Mouse (Mus musculus): ENCODE data around the gene Olfr1357. TPM values are rescaled to one million over a fixed set of nuclear protein-coding genes. Genes with fewer than 3 reads are reported as not detected.

Olfr1357 gene
- not detected in 2 replicates for polyA plus RNA-seq (2015; fragmentation: Nextera tagmentation; extraction: Ambion mirVana)

DNA sequence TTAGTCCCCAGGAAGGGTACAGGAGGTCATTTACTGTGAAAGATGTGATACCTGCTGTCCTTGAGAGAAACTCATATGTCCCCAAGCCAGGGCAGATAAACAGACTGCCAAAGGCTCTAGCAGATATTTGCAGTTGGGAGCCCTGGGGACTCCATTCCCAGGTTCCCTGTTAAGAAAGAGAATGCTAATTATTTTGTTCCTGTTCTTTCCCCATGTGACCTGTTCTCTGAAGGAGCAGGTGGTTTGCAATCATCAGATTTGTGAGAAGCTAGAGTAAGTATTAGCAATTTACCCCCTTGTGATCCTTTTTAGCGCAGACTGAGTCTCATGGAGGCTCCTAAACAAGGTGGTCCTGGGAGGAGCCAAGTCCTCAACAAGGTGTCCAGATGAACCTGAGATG lies at the start of gene Olfr1357:
Gene Olfr1357 (minus strand): TSS at position 101 of the 400 bp plus-strand sequence.

DNA sequence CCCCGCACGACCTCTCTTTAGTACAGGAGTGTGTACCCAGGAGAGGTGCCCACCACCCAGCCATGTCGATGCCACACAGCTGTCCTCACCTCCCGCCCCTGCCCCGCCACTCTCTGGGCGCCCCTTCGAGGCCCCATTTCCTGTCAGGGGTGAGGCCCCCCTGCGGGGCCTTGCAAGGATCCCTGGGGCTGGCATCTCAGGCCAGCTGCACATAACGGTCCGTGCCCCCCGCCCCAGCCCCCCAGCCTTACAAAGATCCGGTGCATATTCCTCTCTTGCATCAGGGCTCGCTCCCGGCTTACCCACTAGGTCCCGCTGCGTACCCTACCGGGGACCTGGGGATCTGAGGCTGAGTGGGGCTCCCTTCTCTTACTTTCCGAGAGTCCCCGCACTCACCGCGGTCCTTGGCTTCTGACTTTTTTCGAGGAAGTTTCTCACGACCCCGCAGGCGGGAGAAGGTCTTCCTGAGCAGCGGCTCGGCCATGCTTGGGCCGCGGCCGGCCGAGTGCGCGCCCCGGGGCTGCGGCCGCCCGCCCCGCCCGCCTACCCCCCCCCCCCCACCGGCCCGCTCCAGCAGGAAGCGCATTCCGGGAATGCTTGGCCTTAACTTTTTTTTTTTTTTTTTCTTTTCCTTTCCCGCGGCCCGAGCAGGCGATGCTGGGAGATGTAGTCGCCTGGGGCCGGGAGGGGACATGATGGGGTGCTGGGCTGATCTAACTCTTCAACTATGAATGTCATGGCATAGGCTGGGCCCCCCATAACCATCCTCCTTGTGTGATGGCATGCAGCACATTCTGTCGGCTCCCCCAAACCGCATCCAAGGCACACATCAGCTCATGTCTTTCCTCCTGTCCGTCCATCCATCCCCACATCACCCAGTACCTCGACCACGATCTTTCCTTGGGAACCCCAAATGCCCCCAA lies 26.2 kb downstream of the Olfr1357 start, which contains the start of gene Syde1:
Gene Syde1 (minus strand): TSS at position 559 of the 923 bp plus-strand sequence.

GRCm38 (mm10) chr10:78574250-78575104 lies 43.4 kb downstream of the Olfr1357 start, which contains the start of gene Ilvbl:
Ilvbl (plus strand) TSS chr10:78574346.

Other genes with a start within 250 kb of the Olfr1357 start
- gene Rrp1, start 205.0 kb downstream of the Olfr1357 start, polyA plus RNA-seq (2015; fragmentation: Nextera tagmentation; extraction: Ambion mirVana): 395 and 440 TPM in 2 replicates
- 130 and 172 TPM in 2 replicates for gene Cstb, start 192.4 kb downstream of the Olfr1357 start, polyA plus RNA-seq (2015; fragmentation: Nextera tagmentation; extraction: Ambion mirVana)
- gene Pdxk, start 153.1 kb downstream of the Olfr1357 start, polyA plus RNA-seq (2015; fragmentation: Nextera tagmentation; extraction: Ambion mirVana): 56.0 and 66.7 TPM in 2 replicates
- gene Olfr1358, start 100.6 kb downstream of the Olfr1357 start, polyA plus RNA-seq (2015; fragmentation: Nextera tagmentation; extraction: Ambion mirVana): not detected in 2 replicates
- 71.4 and 73.8 TPM in 2 replicates for gene Ilvbl, start 43.7 kb downstream of the Olfr1357 start, polyA plus RNA-seq (2015; fragmentation: Nextera tagmentation; extraction: Ambion mirVana)
- gene Syde1, start 26.1 kb downstream of the Olfr1357 start, polyA plus RNA-seq (2015; fragmentation: Nextera tagmentation; extraction: Ambion mirVana): 3.4 and 3.8 TPM in 2 replicates
- gene Casp14, start 100.2 kb upstream of the Olfr1357 start, polyA plus RNA-seq (2015; fragmentation: Nextera tagmentation; extraction: Ambion mirVana): not detected in 2 replicates
- 0.39 and 0.41 TPM in 2 replicates for gene Ccdc105, start 135.0 kb upstream of the Olfr1357 start, polyA plus RNA-seq (2015; fragmentation: Nextera tagmentation; extraction: Ambion mirVana)
- gene Slc1a6, start 162.4 kb upstream of the Olfr1357 start, polyA plus RNA-seq (2015; fragmentation: Nextera tagmentation; extraction: Ambion mirVana): 43.3 and 52.0 TPM in 2 replicates
- gene Olfr1356, start 234.1 kb upstream of the Olfr1357 start, polyA plus RNA-seq (2015; fragmentation: Nextera tagmentation; extraction: Ambion mirVana): not detected in 2 replicates

Data from neural tube, postnatal 0 days (tissue).